Mouse (Mus musculus) 416B (cell line): ENCODE data around the gene Psmb10.
A peak's percentile ranks its signal among the peaks of the same experiment; 100 is the strongest.

Experiments
- DNase-seq: peaks from one replicate; pipeline ENCODE4 v3.0.0; 2011; ENCODE audit warnings: low read depth

Psmb10 gene

GRCm38 (mm10) chr8:105937496-105938305, 543 bp downstream of the Psmb10 start:
- peak; percentile 63 for DNase-seq

DNA sequence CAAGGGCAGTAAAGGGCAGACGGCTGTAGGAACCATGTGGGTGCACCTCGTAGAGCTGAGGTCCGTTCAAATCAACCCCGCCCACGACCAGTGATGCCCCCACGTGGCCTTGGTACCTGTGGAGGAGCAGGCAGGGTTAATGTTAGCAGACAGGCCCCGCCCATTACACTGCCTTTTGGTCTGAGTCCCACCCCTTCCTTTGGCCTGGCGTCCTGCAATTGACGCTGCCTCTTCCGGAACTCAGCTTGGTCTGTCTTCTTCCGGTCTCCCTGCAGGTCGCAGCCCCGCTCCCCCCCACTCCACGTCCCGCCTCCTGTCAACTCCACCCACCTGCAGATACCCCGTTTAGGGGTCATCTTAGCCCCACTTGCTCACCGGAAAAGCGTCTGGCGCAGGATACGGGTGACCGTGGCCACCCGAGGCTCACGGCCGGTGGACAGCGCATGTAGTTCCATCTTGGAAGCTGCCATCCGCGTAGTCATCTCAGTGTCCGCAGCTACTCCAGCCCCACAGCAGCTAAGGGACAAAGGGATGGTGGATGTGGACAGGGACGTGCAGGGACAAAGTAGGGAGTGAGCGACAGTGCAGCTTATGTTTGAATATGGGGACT, 1.3 kb downstream of the Psmb10 start:
- peak; percentile 96 for DNase-seq

GRCm38 (mm10) chr8:105935863-105936603, 2.2 kb downstream of the Psmb10 start:
- DNase-seq: peak; percentile 35

DNA sequence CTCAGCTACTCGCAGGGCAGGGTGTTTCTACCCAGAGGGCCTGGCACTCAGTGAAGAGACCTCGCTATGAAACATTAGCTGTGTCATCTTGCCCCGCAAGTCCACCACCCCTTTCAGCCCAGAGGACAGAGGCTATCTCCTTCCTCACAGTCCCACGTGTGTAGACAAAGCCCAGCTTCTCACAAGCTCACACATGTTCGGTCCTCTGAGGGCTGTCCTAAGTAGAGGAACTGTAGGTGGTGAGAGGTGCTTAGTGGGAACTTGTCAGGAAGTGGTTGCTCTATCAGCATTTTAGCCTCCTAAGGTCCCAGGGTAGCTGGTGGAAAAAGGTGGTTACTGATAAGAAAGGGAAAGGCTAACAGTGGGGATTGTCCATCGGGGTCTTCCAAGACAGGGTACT, 3.1 kb downstream of the Psmb10 start:
- peak; percentile 70 for DNase-seq

GRCm38 (mm10) chr8:105933762-105934161, 4.5 kb downstream of the Psmb10 start, which contains the start of gene Ctrl:
Gene Ctrl, minus strand, starts transcription at chr8:105933862.
- no peak for DNase-seq

DNA sequence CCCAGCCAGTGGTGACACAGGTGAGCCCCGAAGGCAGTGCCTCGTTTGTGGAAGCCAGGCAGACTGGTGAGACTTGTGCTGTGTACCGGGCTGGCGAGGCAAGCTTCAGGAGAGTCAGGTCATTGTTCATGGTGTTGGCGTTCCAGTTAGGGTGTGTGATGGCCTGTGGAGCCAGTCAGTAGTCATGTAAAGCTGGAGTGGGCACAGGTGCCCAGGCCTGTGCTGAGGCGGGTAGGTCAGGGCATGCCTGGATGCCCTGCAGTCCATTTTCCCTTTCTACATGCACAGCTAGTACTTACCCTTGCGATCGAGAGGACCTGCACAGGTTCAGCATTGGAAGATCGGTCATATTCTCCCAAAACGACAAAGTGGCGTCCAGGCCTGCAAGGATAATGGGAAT, 5.7 kb downstream of the Psmb10 start:
- DNase-seq: no peak

DNA sequence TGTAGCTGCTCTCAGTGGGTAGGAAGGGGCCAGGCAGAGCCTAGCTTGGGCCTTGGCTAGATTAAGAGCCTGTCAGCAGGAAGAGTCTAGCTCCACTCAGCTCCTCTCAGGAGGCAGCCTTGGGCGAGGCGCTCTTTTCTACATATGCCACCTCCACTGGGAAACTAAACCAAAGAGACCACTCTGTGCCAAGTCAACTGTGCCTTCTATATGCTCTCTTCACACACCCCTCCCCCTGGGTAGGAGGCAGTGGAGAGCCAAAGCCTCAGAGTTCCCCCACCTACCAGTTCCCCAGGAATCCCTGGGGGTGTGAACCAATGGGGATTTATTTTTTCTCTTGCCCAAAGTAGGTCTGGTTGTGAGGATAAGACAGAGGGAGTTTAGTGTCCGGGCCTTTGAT, 7.0 kb downstream of the Psmb10 start:
- DNase-seq: no peak

DNA sequence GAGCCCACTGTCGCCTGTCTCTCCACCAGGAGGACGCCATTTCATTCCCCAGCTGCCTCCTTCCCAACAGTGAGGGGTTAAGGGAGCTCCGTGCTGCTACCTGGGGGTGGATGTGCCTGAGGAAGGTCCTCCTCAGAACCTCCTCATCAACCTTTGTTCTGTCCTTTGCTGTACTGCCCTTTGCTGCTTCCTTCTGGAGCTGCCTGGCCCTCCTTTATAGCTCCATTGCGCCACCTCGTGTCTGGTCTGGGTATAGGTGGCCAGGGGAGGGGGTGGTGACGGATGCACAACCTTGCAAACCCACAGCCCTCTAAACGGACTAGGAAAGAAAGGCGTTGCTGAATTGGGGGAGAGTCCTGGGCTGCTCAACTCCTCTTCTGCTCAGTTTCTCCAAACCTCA, 7.6 kb downstream of the Psmb10 start:
- DNase-seq: peak; percentile 70

GRCm38 (mm10) chr8:105925123-105925522, 13.1 kb downstream of the Psmb10 start:
- DNase-seq: no peak

DNA sequence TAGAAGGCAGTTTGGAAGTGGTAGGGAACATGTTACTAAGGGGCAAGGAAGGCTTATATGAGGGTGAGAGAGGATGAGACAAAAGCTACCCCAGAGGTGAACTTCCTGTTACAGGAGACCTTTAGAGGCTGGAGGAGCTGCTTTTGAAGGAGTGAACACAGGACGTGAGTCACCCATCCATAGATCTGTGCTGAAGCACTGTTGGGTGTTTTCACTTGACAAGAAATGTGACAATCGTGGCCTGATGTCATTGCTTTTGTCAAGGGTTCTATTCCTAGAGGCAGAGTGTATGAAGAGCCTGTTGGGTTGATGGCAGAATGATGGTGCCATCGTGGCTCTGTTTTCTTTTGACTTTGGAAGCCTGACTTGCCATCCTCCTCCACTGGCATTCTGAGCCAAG, 18.9 kb downstream of the Psmb10 start:
- DNase-seq: peak; percentile 70

GRCm38 (mm10) chr8:105900941-105901616, 37.2 kb downstream of the Psmb10 start:
- peak; percentile 63 for DNase-seq

DNA sequence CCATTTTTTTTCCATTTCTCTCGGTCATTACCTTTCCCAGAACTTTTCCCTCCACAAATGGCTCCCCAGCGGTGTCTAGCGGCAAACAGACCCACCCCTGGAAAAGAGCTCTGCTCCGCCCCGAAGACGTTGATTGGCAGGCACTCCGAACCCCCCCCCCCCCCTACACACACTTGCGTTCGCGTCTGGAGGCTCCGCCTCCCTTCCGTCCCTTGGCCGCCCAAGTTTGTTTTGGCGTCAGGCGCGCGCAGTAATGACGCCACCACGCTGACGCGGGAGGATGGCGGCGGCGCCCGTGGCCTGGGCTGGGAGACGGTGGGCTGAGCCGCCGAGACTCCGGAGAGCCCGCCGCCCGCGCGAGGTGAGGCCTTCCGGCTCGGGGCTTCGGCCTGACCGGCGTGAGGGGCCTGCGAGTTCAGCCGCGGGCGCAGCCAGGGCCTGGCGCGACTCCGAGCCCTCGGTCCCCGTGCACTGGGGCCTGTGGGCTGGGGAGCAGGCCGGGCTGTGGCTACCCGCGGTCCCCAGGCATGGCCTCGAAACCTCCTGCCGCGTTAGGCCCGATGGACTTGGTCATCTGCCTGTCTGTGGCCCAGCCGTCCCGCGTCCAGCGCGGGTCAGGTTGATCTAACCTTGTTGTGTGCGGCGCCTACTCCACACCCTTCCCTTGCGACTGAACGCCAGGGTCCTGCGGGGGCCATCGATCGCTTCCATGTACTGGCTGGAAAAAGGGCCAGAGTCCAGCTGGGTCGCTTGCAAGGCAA, 37.9 kb downstream of the Psmb10 start, which contains the start of gene Pskh1:
Pskh1 (plus strand) TSS at position 262 of the 761 bp plus-strand sequence.
- peak; percentile 94 for DNase-seq

GRCm38 (mm10) chr8:105897801-105898480, 40.3 kb downstream of the Psmb10 start:
- no peak for DNase-seq

- peak; percentile 24 for DNase-seq
Measured at GRCm38 (mm10) chr8:105893339-105893738, 44.9 kb downstream of the Psmb10 start, which contains the start of gene Nrn1l. Gene Nrn1l, plus strand, starts transcription at chr8:105893567.

- DNase-seq: peak; percentile 40
Measured at GRCm38 (mm10) chr8:105892432-105892831, 45.8 kb downstream of the Psmb10 start.

DNA sequence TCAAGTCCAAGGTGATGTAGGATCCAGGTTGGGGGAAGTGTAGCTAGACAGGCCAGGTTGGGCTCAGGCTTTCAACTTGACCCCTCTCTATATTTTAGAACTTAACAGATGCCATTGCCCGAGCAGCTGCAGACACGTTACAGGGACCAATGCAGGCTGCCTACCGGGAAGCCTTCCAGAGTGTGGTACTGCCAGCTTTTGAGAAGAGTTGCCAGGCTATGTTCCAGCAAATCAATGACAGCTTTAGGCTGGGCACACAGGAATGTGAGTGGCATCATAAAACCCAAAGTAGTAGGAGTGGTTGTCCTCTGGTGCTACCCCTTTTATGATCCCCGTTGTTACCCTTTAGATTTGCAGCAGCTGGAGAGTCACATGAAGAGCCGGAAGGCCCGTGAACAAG, 47.4 kb downstream of the Psmb10 start:
- DNase-seq: no peak

DNA sequence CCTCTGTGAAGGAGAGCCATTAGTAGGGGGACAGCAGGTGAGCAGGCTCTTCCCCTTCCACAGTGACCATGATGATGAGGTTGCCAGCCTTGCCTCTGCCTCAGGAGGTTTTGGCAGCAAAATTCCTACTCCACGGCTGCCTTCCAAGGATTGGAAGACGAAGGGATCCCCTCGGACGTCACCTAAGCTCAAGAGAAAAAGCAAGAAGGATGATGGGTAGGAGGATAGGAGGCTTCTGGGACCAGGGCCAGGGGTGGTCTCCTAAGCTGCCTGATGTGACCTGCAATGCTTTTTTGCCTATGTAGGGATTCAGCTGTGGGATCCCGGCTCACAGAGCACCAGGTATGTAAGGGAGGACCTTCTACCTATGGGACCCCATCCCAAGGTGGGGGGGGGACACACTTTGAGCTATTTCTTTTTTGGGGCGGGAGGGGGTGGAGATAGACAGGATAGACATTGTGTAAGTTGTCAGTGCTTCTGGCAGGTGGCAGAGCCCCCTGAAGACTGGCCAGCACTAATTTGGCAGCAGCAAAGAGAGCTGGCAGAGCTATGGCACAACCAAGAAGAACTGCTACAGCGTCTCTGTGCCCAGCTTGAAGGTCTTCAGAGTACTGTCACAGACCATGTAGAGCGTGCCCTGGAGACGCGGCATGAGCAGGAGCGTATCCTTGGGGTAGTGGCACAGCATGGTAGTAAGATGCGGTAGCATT, 48.3 kb downstream of the Psmb10 start:
- DNase-seq: no peak
